Mouse (Mus musculus) neutrophil, adult 83 days (primary cell): ENCODE data around the gene Cap1. TPM values are rescaled to one million over a fixed set of nuclear protein-coding genes. Genes with fewer than 3 reads are reported as not detected.

Source experiments
- total RNA-seq, 2 experiments: library from RNA; stranded (reverse); gene quantifications; one replicate each; pipeline ENCODE4 v1.2.4; 2023

Cap1 gene
- total RNA-seq, result 100 to 1,000 TPM; 798 to 872 TPM

DNA sequence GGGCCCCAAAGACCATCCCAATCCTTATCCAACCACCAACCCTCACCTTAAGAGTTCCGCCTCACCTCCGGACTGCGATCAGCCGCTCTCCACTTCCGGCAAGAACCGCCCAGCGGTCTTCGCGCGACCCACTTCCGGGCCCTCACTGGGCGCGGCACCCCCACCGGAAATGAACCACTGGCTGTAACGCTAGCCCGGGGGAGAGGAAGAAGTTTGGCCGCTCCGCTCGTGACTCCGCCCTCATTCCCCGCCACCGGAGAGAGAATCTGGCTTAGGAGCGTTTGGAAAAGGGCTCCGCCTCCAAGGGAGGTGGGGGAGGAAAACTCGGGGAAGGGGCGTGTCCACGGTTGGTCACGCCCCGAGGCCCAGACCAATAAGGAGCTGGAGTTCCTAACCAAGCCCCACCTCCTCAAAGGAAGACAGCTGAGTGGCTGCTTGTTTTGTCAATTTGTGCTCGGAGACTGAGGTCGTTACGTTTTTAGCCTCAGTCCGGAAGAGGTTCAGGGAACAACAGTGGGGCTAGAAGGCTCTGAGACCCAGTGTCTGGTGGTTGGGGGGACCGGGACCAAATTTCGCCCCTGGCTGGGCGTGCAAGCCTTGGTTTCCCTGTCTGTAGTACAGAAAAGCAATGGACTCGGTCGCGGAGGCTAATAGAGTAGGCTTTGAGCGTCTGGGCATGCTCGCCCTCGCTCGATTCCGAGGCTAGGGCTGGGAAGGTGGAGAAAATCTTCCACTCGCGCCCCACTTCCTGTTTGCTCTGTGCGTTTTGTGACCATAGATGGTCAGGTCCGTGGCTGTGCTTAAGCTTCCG is at the start of gene Cap1:
Gene Cap1, minus strand, starts transcription at position 289 of the 811 bp plus-strand sequence.

DNA sequence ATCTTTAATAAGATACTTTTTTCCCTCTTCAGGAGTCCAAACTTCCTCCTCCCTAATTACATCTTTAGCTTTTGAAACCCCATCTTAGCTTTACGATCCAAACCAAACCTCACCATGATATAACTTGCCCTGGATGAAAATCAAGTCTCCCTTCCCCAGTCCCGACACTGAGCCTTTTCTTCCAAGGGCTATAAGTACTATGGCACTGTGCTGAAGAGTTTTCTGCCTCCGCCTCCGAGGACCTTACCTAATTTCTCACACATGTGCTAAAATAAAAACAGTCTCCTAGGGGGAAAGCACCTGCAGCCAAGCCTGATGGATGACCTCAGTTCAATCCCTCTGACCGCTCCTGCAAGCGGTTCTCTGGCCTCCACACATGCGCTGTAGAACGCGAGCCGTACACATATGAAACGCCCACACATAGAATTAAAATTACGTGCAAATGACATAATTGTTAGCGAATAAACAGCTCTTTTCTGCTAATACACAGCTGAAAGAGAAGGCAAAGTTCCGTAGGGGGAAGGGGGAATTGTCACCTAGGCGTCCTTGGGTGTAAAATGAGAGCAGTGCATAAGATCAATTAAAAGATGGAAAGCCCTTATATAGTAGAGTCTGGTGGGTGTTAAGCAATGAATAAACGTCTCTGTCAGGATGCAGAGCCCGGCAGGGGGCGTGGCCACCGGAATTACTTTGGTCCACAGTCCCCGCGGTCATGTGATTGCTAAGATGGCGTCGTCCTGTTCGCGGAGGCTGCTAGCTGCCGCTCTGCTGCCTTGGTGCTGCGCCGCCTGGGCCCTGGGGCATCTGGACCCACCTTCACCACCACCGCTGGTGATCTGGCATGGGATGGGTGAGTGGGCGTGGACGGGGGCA is 50.1 kb downstream of the Cap1 start, which contains the start of gene Ppt1:
Gene Ppt1, plus strand, starts transcription at position 713 of the 873 bp plus-strand sequence.

Other genes starting within 250 kb of the Cap1 start
- not detected for gene 9530002B09Rik, start 196.8 kb downstream of the Cap1 start, total RNA-seq
- gene Ppt1, start 49.8 kb downstream of the Cap1 start, total RNA-seq, result 10 to 100 TPM; 44.2 to 54.7 TPM
- gene Mfsd2a, start 75.1 kb upstream of the Cap1 start, total RNA-seq, result not detected
- 1 to 10 TPM in 1 of 2 experiments, under 1 TPM in 1; 0.66 to 1.1 TPM for gene Mycl, start 109.6 kb upstream of the Cap1 start, total RNA-seq
- 1 to 10 TPM; 4.9 to 5.8 TPM for gene Trit1, start 130.5 kb upstream of the Cap1 start, total RNA-seq
- under 1 TPM in 1 of 2 experiments, not detected in 1; 0.26 TPM for gene Bmp8b, start 219.1 kb upstream of the Cap1 start, total RNA-seq
- not detected for gene Oxct2b, start 230.2 kb upstream of the Cap1 start, total RNA-seq